Mouse (Mus musculus) midbrain, embryonic 12.5 days (tissue): ENCODE measurements around the gene Aldh8a1. TPM values are rescaled to one million over a fixed set of nuclear protein-coding genes. Genes with fewer than 3 reads are reported as not detected.
"Not testable (repeated sequence)": the region's sequence is repeated elsewhere in the genome, so short reads cannot be mapped to it uniquely, and the experiment has no call there.

ENCODE experiments used
- ATAC-seq: fragments of 200-750 bp; cut with Nextera tagmentation; 2 replicates; pipeline ENCODE4 v1.8.0; 2017; ENCODE audit warnings: low read depth, moderate TSS enrichment, moderate library complexity; ENCODE audit not compliant: low FRiP score
- H3K27ac ChIP-seq: fragments of 300-500 bp; sonication (generic); replicated peaks from 2 replicates; pipeline ENCODE4 v1.5.1; 2016; ENCODE audit warnings: mild to moderate bottlenecking
- H3K27me3 ChIP-seq: fragments of 300-500 bp; sonication (generic); 2 replicates; pipeline ENCODE4 v1.6.1; 2016; ENCODE audit warnings: mild to moderate bottlenecking
- H3K36me3 ChIP-seq: fragments of 300-500 bp; sonication (generic); 2 replicates; pipeline ENCODE4 v1.6.1; 2016
- H3K4me1 ChIP-seq: fragments of 300-500 bp; sonication (generic); 2 replicates; pipeline ENCODE4 v1.6.1; 2016
- H3K4me2 ChIP-seq: fragments of 300-500 bp; sonication (generic); replicated peaks from 2 replicates; pipeline ENCODE4 v1.6.1; 2016; ENCODE audit warnings: mild to moderate bottlenecking, moderate library complexity
- H3K4me3 ChIP-seq: fragments of 300-500 bp; sonication (generic); 2 replicates; pipeline ENCODE4 v1.5.1; 2016; ENCODE audit warnings: mild to moderate bottlenecking
- H3K9ac ChIP-seq: fragments of 300-500 bp; sonication (generic); replicated peaks from 2 replicates; pipeline ENCODE4 v1.6.1; 2016; ENCODE audit warnings: mild to moderate bottlenecking, moderate library complexity
- H3K9me3 ChIP-seq: fragments of 300-500 bp; sonication (generic); 2 replicates; pipeline ENCODE4 v1.6.1; 2016; ENCODE audit warnings: mild to moderate bottlenecking
- WGBS: fragments of 180-500 bp; shearing (Covaris S2); methylation state at CpG from one replicate; pipeline ENCODE4 v1.1.7; 2016; 5-methylcytosine and 5-hydroxymethylcytosine counted together
- polyA plus RNA-seq: library from polyadenylated mRNA; unstranded; fragments of >200 nt; fragmentation: Nextera tagmentation; extraction: Ambion mirVana; gene quantifications from 2 replicates; pipeline ENCODE4 v1.2.1, GENCODE M21; 2016

The Aldh8a1 gene
- polyA plus RNA-seq, 1 experiment from 2014 or later, result 0.17 TPM

DNA sequence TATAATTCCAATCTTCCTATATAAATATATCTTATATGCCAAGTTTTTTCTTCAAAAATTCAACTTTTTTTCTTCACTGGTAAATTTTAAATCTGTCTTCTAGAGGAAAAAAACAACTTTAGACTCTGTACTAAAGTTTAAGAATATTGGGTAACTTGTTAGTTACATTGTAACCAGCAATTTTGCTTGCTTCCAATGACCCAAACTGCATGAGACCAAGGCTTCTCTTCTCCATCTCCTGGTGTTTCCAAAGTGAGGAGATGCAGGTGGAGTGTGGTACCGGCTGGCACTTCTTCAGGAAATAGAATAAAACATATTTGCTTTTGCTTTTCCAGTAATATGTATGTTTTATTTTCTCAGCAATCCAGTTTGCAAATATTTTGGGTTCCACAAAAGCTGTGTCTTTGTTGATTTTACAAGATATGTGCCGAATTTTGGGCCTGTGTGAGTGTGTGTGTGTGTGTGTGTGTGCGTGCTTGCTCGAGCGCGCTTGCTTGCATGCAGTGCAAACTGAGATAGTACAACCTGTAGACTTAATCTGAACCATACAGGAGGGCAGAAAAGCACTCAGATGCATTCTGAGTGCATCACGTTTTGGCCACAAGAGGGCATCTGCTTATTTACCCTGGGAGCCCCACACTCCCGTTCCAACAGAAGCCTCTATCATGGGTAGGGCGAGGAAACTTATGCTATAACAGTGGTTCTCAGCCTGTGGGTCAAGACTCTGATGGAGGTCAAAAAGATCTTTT is 1.3 kb downstream of the Aldh8a1 start:
- Histone ChIP-seq H3K4me2 (no peak overlapping the region), H3K9ac (no peak overlapping the region), H3K9me3 (no peaks in the 10 kb centered on the region), H3K4me1 (no peaks in the 10 kb centered on the region), H3K27me3 (no peaks in the 10 kb centered on the region), H3K36me3 (no peaks in the 10 kb centered on the region), H3K27ac (no peak overlapping the region), H3K4me3 (no peak overlapping the region)
- 72% methylated on average over 9 of the region's 9 CpGs for WGBS
- ATAC-seq, result no peak

DNA sequence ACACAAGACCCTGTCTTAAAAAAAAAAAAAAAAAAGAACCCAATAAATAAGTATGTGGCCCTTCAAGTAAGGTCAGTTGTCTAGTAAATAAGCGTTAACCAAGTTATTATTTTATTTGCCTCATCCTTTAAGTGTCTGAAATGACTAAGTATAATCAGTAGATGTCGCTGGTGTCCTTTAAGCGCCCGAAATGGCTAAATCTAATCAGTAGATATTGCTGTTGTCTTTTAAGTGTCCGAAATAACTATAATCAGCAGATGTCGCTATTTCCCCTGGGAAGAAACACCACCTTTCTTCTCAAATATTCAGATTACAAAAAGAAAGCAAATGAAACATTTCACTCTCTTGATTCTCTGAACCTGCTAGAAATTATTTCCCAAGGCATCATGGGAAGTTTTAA is 5.8 kb downstream of the Aldh8a1 start:
- H3K4me2 ChIP-seq, result no peak overlapping the region
- ATAC-seq, result no peak
- no peaks in the 10 kb centered on the region for H3K9me3 ChIP-seq
- no peak overlapping the region for H3K27ac ChIP-seq
- H3K36me3 ChIP-seq, result no peaks in the 10 kb centered on the region
- H3K27me3 ChIP-seq, result no peaks in the 10 kb centered on the region
- no peak overlapping the region for H3K4me3 ChIP-seq
- WGBS, result 28% methylated on average over 6 of the region's 6 CpGs
- H3K4me1 ChIP-seq, result no peaks in the 10 kb centered on the region
- no peak overlapping the region for H3K9ac ChIP-seq

DNA sequence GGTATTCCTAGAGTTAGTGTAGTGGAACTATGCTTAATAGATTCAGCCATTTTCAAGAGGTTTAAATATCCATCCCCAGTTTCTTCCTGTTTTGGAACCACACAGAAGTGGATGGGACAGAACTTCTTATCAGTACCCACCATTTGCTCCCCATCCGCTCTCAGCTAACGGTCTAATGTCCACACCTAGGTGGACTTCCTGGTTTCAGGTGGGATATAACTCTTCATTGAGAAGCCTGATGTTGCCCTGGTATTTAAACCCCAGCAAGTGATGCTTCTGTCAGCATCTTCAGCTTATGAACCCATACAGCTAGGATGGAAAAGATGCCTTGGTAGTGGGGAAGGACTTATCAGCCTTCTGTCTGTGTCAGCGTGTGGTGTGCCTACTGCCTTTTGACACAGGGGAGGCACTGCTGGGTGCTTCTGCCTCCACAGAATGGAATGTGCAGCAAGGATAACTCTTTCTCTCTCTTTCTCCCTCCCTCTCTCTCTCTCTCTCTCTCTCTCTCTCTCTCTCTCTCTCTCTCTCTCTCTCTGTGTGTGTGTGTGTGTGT is 8.1 kb downstream of the Aldh8a1 start:
- Histone ChIP-seq H3K36me3 (no peaks in the 10 kb centered on the region), H3K27ac (no peak overlapping the region), H3K4me3 (no peak overlapping the region), H3K27me3 (no peaks in the 10 kb centered on the region), H3K9ac (no peak overlapping the region), H3K9me3 (no peaks in the 10 kb centered on the region), H3K4me2 (no peak overlapping the region), H3K4me1 (no peaks in the 10 kb centered on the region)
- ATAC-seq, result no peak
- WGBS, result 80% methylated on average over 3 of the region's 3 CpGs

DNA sequence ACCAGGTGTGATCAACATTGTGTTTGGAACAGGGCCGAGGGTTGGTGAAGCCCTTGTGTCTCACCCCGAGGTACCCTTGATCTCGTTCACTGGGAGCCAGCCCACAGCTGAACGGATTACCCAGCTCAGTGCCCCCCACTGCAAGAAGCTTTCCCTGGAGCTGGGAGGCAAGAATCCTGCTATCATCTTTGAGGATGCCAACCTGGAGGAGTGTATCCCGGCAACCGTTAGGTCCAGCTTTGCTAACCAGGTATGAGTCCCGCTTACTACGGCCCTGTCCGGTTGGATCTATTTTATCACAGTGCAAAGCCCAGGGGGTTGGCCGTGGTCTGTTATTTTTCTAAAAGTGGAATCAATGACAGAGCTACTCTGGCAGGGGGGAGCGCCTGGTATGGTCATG is 12.0 kb downstream of the Aldh8a1 start:
- no peaks in the 10 kb centered on the region for H3K27me3 ChIP-seq
- no peak for ATAC-seq
- no peaks in the 10 kb centered on the region for H3K9me3 ChIP-seq
- no peaks in the 10 kb centered on the region for H3K4me1 ChIP-seq
- H3K4me2 ChIP-seq, result no peak overlapping the region
- no peak overlapping the region for H3K9ac ChIP-seq
- H3K27ac ChIP-seq, result no peak overlapping the region
- H3K4me3 ChIP-seq, result no peak overlapping the region
- no peaks in the 10 kb centered on the region for H3K36me3 ChIP-seq
- WGBS, result 81% methylated on average over 11 of the region's 11 CpGs

DNA sequence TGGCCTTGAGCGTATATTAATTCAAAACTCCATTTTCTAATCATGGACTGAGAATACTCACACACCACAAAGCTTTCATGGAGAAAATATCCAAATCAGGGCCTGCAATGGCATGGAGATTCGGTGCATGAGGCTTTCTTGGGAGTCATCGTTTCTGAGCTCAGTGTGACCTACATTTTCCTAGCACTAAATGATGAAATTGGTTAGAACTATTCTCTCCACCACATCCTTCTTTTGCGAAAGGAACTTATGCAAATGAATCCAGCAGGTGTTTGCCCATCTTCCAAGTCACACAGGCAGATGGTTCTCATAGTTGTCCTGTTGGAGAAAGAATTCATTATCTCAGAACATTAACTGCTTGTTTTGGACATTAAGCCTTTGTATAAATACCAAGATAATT is 13.3 kb downstream of the Aldh8a1 start:
- Histone ChIP-seq H3K9me3 (no peaks in the 10 kb centered on the region), H3K9ac (no peak overlapping the region), H3K27ac (no peak overlapping the region), H3K4me1 (no peaks in the 10 kb centered on the region), H3K27me3 (no peaks in the 10 kb centered on the region), H3K4me3 (no peak overlapping the region), H3K36me3 (no peaks in the 10 kb centered on the region), H3K4me2 (no peak overlapping the region)
- 85% methylated on average over 4 of the region's 4 CpGs for WGBS
- no peak for ATAC-seq

DNA sequence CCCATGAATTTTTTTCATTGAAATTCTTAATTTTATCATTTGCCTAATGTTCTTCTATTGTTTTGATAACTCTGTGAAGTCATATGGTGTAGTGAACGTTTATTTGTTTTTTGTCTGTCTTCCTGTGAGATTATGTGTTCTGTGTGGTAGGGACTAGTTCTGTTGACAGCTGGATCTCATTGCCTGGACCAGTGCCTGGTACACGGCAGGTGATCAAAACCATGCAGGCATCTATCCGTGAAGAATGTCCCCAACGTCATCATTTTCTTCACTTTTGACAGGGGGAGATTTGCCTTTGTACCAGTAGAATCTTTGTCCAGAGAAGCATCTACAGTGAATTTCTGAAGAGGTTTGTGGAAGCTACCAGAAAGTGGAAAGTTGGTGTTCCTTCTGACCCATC is 14.2 kb downstream of the Aldh8a1 start:
- Histone ChIP-seq H3K4me3 (no peak overlapping the region), H3K9me3 (no peaks in the 10 kb centered on the region), H3K27ac (no peak overlapping the region), H3K27me3 (no peaks in the 10 kb centered on the region), H3K36me3 (no peaks in the 10 kb centered on the region), H3K4me2 (no peak overlapping the region), H3K9ac (no peak overlapping the region), H3K4me1 (no peaks in the 10 kb centered on the region)
- ATAC-seq, result no peak
- WGBS, result 80% methylated on average over 4 of the region's 4 CpGs

DNA sequence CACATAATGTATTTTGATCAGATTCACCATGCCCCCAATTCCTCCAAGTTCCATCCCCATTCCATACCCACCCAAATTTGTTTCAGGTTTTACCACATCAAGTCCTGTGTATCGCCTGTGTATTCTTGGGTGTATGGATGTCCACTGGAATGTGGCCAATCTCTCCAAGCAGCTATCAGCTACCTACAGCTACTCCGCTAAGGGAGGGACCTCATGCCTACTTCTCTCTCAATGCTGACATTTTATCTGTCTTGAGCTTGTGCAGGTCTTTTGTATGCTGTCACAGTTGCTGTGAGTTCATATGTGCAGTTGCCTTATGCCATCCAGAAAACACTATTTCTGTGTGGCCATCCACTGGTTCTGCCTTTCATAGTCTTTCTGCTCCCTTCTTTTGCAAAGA is 16.3 kb downstream of the Aldh8a1 start:
- Histone ChIP-seq H3K27me3 (no peaks in the 10 kb centered on the region), H3K4me2 (no peak overlapping the region), H3K36me3 (no peaks in the 10 kb centered on the region), H3K27ac (no peak overlapping the region), H3K9ac (no peak overlapping the region), H3K9me3 (no peaks in the 10 kb centered on the region), H3K4me1 (no peaks in the 10 kb centered on the region), H3K4me3 (no peak overlapping the region)
- 90% methylated on average over 2 of the region's 2 CpGs for WGBS
- no peak for ATAC-seq

DNA sequence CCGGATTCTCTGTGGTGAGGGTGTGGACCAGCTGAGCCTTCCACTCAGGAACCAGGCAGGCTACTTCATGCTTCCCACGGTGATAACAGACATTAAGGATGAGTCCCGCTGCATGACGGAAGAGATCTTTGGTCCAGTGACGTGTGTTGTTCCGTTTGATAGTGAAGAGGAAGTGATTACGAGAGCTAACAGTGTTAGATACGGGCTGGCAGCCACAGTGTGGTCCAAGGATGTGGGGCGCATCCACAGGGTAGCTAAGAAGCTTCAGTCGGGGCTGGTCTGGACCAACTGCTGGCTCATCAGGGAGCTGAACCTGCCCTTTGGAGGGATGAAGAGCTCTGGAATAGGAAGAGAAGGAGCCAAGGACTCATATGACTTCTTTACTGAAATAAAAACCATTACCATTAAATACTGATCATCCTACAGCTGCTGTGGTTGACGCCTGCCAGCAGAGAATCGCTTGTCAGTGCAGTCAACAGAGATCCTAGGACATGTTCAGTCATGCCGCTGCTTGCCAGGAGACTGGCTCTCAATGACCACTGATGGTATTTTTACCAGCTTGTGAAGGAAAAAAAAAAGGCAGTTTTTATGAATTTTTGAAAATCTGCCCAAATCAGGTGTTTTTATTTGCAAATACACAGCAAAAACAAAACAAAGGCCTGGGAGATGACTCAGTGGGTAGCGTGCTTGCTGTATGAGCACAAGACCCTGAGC is 18.5 kb downstream of the Aldh8a1 start:
- H3K27me3 ChIP-seq, result no peaks in the 10 kb centered on the region
- H3K4me3 ChIP-seq, result no peak overlapping the region
- H3K4me1 ChIP-seq, result no peaks in the 10 kb centered on the region
- no peak overlapping the region for H3K4me2 ChIP-seq
- 90% methylated on average over 14 of the region's 14 CpGs for WGBS
- H3K36me3 ChIP-seq, result no peaks in the 10 kb centered on the region
- H3K27ac ChIP-seq, result no peak overlapping the region
- no peaks in the 10 kb centered on the region for H3K9me3 ChIP-seq
- H3K9ac ChIP-seq, result no peak overlapping the region
- no peak for ATAC-seq

DNA sequence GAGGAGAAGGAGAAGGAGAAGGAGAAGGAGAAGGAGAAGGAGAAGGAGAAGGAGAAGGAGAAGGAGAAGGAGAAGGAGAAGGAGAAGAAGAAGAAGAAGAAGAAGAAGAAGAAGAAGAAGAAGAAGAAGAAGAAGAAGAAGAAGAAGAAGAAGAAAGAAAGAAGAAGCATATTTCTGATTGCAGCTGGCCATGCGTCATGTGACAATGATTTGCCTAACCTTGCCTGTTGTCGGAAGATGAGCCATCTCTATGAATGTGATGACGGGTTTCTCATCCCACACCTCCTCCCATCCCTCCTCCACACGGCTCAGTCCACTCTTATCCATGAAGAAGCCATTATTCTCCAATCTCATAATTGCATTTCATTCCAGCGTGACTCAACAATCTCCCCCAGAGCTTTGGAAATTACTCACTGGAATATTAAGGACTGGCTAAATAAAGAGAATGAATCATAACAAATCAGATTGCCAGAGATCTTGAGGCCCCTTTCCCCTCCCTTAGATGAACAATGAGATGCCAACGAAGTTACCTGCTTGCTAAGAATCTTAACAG is 21.9 kb downstream of the Aldh8a1 start:
- H3K4me3 ChIP-seq, H3K27ac ChIP-seq, H3K4me1 ChIP-seq, H3K9ac ChIP-seq, H3K4me2 ChIP-seq, H3K36me3 ChIP-seq, H3K27me3 ChIP-seq, ATAC-seq, H3K9me3 ChIP-seq: not testable (repeated sequence)
- 93% methylated on average over 6 of the region's 6 CpGs for WGBS

DNA sequence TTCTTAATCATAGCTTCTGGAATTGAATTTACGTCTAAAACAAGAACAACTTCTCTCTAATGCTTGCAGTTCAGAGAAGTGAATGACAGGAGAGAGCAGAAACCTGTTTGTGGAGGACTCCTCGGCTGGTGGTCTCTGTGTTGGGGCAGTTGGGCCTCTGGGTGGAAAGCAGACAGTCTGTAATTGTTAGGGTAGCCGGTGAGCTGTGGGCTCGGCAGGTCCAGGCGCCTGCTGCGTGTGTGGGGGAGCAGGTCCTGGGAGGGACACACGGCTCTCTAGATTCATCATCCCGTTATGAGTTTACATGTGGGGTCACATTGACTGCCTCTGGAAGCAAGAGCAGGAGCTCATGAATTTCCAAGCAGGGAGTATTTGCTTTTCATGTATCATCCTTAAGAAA is 22.5 kb downstream of the Aldh8a1 start:
- no peaks in the 10 kb centered on the region for H3K27me3 ChIP-seq
- ATAC-seq, result no peak
- no peak overlapping the region for H3K27ac ChIP-seq
- H3K9me3 ChIP-seq, result no peaks in the 10 kb centered on the region
- H3K4me3 ChIP-seq, result no peak overlapping the region
- peaks cover 4% of the 10 kb centered on the region; the same call in 1 of the 2 replicates for H3K4me1 ChIP-seq
- no peak overlapping the region for H3K4me2 ChIP-seq
- no peak overlapping the region for H3K9ac ChIP-seq
- no peaks in the 10 kb centered on the region for H3K36me3 ChIP-seq
- WGBS, result 76% methylated on average over 8 of the region's 8 CpGs

DNA sequence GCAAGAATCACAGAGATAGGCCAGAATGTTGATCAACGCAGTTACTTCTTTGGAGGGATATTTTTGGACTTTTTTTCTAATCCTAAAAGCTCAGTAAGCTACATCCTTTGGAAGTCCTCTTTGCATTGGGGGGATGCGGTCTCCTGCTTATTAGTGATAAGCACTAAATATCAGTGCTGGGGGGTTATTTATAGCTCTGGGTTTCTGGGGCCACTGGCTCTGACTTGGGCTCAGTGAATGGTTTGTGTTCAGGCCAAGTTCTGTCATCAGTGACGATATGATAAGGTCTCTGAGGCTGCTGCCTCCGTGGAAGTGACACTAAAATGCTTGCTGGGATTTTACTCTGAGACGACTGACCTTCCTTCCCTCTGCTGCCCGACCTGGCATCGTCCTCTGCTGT is 22.9 kb downstream of the Aldh8a1 start:
- Histone ChIP-seq H3K9me3 (no peaks in the 10 kb centered on the region), H3K4me3 (no peak overlapping the region), H3K4me1 (peaks cover 4% of the 10 kb centered on the region; the same call in 1 of the 2 replicates), H3K4me2 (no peak overlapping the region), H3K9ac (no peak overlapping the region), H3K27ac (no peak overlapping the region), H3K27me3 (no peaks in the 10 kb centered on the region), H3K36me3 (no peaks in the 10 kb centered on the region)
- no peak for ATAC-seq
- WGBS, result 67% methylated on average over 7 of the region's 7 CpGs

DNA sequence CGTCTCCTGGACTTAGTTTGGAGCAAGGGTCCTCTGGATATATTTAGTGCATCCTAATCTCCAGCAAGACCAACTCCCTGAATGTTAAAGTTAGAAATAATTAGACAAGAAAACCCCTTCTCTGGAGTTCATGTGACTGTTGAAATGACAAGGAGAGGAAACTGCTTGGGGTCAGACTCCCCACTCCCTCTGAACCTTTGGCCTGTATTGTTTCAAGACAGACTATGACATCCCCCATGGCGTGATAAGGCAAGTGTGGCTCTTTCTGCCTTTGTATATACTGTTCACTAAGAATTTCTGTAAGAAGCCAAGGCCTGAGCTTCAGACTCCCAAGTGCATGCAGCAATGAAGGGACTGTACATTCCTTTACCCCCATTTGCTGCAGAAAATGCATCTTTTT is 23.4 kb downstream of the Aldh8a1 start:
- 56% methylated on average over 2 of the region's 2 CpGs for WGBS
- no peak overlapping the region for H3K4me2 ChIP-seq
- H3K9me3 ChIP-seq, result no peaks in the 10 kb centered on the region
- peaks cover 4% of the 10 kb centered on the region; the same call in 1 of the 2 replicates for H3K4me1 ChIP-seq
- H3K36me3 ChIP-seq, result no peaks in the 10 kb centered on the region
- H3K27ac ChIP-seq, result no peak overlapping the region
- no peaks in the 10 kb centered on the region for H3K27me3 ChIP-seq
- H3K4me3 ChIP-seq, result no peak overlapping the region
- no peak for ATAC-seq
- H3K9ac ChIP-seq, result no peak overlapping the region
